Mouse (Mus musculus) lung, adult 2 months (tissue): ENCODE results near the gene Birc3. TPM values are rescaled to one million over a fixed set of nuclear protein-coding genes. Genes with fewer than 3 reads are reported as not detected.
"Not testable (repeated sequence)": the region's sequence is repeated elsewhere in the genome, so short reads cannot be mapped to it uniquely, and the experiment has no call there.

Experiments
- DNase-seq: peaks from one replicate; pipeline ENCODE4 v3.0.0; 2022
- H3K4me1 ChIP-seq: fragments of 200-500 bp; 2 replicates; pipeline ENCODE4 v1.6.1; 2011; ENCODE audit warnings: low read length; ENCODE audit not compliant: control insufficient read depth, insufficient read depth
- H3K4me3 ChIP-seq: fragments of 200-500 bp; replicated peaks from 2 replicates; pipeline ENCODE3; 2011; ENCODE audit warnings: low read depth, mild to moderate bottlenecking, control low read depth, low read length; ENCODE audit errors: extremely low read depth
- CTCF ChIP-seq: fragments of 200-500 bp; IDR thresholded peaks from 2 replicates; pipeline ENCODE4 v1.5.1; 2011; ENCODE audit warnings: mild to moderate bottlenecking, low read length, control low read depth; ENCODE audit not compliant: insufficient read depth
- POLR2A ChIP-seq: fragments of 200-500 bp; IDR thresholded peaks from 2 replicates; pipeline ENCODE4 v1.6.1; 2011; ENCODE audit warnings: low read depth, mild to moderate bottlenecking, control low read depth, low read length, borderline replicate concordance; ENCODE audit errors: extremely low read depth
- whole genome bisulfite sequencing: fragments of 180-500 bp; shearing (Covaris S2); methylation state at CpG from one replicate; pipeline ENCODE4 v1.1.7; 2018; 5-methylcytosine and 5-hydroxymethylcytosine counted together
- polyA plus RNA-seq: library from polyadenylated mRNA; depleted of rRNA; stranded (reverse); fragments of >200 nt; gene quantifications from 2 replicates; pipeline ENCODE4 v1.2.3, GENCODE M21; 2012

Birc3 gene
- polyA plus RNA-seq, 1 experiment: 25.6 TPM

DNA sequence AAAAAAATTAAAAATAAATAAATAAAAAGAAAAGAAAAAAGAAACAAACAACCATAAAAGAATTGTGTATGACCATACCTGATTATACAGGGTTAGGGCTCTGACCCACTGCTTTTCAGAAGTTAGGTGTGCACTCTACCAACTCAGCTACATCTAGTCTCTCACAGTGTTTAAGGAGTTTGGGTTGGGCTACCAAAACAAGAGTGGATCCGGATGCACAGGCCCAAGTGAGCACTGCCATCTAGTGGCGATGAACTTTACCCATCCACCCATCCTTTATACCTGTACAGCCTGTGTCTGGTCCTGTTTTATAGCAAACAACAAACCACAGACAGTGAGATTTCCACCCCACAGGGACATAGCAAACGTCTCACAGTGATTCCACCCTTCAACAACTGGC, 24.5 kb upstream of the Birc3 start:
- 1% methylated on average over 3 of the region's 3 CpGs for WGBS
- Histone ChIP-seq H3K4me3 (no peak overlapping the region), H3K4me1 (no peaks in the 10 kb centered on the region; the same call in 1 of the 2 replicates)
- DNase-seq: peak; percentile 72
- peak; percentile 94 for TF ChIP-seq CTCF
- no peak for TF ChIP-seq POLR2A

DNA sequence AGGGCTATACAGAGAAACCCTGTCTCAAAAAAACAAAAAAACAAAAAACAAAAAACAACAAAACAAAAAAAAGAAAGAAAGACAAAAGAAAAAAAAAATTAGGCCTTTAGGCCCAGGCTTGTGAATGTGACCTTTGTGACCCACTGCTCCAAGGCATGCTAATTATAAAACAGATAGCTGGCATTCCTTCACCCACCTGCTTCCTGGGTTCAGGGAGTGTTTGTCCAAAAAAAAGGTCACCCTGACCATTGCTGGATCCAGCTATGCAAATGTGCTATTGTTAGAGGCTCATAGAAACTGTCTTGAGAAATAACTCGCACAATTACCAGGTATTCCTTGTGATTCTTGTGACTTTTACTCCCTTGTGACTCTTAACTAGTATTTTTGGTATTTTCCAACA, 18.8 kb upstream of the Birc3 start:
- DNase-seq: not testable (repeated sequence)
- WGBS: 93% methylated on average over 1 of the region's 1 CpGs

DNA sequence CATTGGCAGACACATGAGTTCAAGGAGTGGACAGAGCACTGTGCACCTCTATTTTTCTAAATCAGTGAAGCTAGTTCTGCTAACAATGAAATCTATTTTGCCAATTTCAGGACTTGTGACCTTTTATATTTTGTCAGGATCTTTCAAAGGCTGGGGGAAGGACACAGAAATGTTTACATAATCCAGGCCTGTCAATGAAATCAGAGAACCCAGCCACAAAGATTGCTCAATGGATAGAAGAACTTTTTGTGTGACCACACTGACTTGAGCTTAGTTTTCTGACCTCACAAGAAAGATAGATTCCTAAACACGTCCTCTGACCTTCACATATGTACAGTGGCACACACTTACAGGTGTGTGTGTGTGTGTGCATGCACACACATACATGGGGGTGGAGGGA, 18.2 kb upstream of the Birc3 start:
- whole genome bisulfite sequencing: 62% methylated on average over 1 of the region's 1 CpGs
- DNase-seq: no peak
- TF ChIP-seq CTCF: no peak
- no peak for TF ChIP-seq POLR2A
- no peak overlapping the region for H3K4me3 ChIP-seq
- no peaks in the 10 kb centered on the region for H3K4me1 ChIP-seq

More for the DNA sequence above, 18.8 kb upstream of the Birc3 start:
- not testable (repeated sequence) for H3K4me1 ChIP-seq, H3K4me3 ChIP-seq

DNA sequence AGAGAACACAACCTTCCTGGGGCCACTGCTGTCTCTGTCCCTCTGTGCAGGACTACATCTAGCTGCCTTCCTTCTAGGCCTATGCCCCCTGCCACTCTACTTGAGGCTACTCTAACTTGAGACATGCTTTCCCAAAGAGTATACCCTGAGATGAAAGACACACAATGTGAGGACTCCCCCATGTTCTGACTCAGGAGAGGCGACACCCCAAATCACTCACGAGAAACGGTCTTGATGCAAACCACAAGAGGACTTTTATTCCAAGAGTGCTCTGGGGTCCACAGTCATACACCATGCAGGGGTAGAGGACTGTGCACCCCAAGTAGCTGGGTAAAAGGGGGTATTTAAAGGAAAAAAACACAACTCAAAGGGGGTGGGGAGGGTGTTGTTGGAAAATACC, 11.4 kb upstream of the Birc3 start:
- no peak for TF ChIP-seq CTCF
- TF ChIP-seq POLR2A: no peak
- DNase-seq: no peak
- no peaks in the 10 kb centered on the region for H3K4me1 ChIP-seq
- H3K4me3 ChIP-seq: no peak overlapping the region
- 96% methylated on average over 3 of the region's 3 CpGs for WGBS

DNA sequence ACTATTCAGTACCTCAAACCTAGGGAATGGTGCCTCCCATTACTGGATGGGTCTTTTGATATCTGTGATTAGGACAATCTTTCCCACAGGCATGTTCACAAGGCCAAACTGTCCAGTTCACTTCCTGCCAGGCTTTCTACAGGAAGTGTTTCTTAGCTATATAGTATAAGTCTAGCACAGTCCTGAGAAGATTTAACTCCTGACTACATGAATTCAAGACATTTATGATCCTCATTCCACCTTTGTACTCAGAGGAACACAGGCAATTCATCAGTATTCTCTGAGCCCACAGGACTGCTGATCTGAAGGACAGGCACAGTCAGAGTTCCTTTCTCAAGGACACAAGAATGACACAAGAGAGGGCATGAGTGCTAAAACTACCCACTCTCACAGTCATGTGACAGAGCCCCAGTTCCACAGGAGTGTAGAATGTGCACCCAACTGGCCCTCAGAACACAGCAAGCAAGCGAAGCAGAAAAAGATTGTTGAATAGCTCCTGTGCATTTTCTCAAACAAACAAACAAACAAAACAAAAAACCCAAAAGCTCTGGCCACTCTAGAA, 9.4 kb upstream of the Birc3 start:
- 90% methylated on average over 1 of the region's 1 CpGs for WGBS
- TF ChIP-seq POLR2A (no peak), CTCF (no peak)
- no peak overlapping the region for H3K4me3 ChIP-seq
- no peak for DNase-seq
- no peaks in the 10 kb centered on the region for H3K4me1 ChIP-seq

DNA sequence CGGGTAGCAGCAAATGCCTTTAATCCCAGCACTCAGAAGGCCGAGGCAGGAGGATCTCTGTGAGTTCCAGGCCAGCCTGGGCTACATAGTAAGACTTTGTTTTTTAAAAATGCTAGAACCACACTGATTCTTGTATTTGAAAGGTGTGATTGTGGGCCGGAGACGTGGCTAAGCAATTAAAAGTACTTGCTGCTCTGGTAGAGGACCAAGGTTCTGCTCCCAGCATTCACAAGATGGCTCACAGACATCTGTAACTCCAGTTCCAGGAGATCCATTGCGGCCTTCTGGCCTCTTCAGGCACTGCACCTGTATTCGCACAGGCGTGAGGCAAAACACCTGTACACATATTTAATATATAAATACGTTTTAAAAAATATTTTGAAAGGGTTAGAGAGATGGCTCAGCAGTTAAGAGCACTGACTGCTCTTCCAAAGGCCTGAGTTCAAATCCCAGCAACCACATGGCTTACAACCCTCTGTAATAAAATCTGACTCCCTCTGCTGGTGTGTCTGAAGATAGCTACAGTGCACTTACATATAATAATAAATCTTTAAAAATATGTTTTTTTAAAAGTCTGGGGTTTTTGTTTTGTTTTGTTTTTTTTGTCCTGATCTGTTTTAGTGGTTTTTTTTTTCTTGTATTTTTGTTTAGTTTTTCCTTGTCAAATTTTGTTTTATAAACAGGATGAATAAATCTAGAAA, 675 bp upstream of the Birc3 start:
- no peak for TF ChIP-seq CTCF
- no peak for TF ChIP-seq POLR2A
- 88% methylated on average over 8 of the region's 8 CpGs for WGBS
- H3K4me3 ChIP-seq: peak overlapping the region; percentile 82
- DNase-seq: peak; percentile 16
- H3K4me1 ChIP-seq: peaks cover 18% of the 10 kb centered on the region

DNA sequence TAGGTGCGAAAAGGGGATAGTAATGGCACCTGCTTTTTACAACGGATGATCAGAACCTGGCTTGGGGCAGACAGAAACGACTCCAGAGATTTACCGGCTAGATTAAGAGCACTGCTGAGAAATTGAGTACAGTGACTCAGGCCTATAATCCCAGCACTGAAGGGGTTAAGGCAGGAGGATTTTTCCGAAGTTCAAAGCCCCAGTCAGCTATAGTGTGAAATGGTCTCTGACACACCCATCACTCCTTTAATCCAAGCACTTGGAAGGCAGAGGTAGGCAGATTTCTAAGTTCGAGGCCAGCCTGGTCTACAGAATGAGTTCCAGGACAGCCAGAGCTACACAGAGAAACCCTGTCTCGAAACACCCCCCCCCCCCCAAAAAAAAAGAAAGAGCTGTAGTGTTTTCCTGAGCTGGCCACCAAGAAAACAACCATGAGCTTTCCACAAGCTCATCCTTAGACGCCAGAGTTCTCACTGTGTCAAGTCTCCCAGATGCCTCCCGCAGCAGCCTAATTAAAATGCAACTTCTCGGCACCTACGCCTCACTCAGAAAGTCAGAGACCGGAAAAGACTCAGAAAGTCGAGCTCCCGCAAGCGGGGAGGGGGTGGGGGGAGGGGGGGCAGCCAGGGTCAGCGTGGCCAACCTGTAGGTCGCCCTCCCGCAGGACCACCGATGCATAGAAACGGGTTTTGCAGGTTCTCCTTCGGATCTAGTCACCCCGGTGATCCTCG, 777 bp downstream of the Birc3 start:
- Histone ChIP-seq H3K4me3 (peak overlapping the region; percentile 82), H3K4me1 (peaks cover 28% of the 10 kb centered on the region)
- no peak for DNase-seq
- WGBS: 14% methylated on average over 22 of the region's 23 CpGs
- no peak for TF ChIP-seq CTCF
- no peak for TF ChIP-seq POLR2A

DNA sequence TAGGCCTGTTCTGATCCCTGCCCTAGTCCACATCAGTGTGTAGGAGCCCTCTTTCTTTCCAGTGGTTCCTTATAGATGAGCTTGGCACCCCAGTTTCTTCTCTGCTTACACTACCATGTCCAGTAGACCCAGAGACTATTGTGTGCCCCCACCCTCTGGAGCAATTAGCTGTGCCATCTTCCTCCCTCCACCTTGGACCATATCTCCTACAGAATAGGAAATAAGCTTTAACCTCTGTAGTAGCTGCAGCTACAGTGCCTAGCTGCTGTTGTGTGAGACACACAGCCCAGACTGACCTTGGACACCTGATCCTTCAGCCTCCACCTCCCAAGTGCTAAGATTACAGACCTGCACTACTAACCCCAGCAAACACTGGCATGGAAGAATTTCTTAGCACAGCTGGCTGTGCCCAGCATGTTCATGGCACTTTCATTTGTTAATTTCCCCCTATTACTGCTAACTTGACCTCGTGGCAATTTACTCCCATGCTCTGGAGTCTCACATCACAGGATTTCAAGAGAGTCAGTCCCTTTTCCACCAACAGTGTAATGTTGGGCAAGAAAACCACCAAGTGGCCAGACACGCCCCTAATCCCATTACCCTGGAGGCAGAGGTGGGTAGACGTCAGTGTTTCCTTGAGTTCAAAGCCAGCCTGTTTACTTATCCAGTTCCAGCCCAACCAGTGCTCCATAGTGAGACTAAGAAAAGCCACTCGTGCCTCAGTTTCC, 1.5 kb downstream of the Birc3 start:
- peak; percentile 56 for DNase-seq
- peak overlapping the region; percentile 45 for H3K4me3 ChIP-seq

DNA sequence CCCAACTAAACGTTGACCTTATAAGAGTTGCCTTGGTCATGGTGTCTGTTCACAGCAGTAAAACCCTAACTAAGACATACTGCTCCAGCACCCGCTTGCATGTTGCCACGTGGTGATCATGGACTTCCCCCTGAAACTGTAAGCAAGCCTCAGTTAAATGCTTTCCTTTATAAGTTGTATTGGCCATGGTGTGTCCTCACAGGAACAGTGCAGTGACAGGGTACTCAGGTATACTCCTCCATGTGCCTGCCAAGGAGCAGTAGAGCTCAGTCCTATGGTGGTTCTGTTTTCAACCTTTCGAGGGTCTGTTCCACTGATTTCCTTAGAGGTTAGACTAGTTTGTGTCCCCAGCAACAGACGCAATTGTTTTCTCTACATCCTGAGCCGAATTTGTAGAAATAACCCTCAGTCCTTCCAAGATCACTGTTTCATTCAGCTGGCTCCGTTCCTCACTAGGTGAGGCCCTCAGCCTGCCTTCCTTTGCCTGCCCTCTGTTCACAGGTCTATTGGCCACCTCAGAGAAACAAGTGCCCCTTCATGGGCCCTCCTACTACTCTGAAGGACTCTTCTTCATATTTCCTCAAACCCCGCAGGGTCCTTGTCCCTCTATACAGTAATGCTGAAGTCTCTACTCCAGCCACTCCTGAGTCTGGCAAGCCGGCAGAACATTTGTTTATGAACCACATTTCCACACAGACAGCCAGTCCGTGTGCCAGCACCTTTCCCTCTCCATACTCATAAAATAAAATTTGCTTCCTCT, 2.2 kb downstream of the Birc3 start:
- H3K4me1 ChIP-seq: peaks cover 28% of the 10 kb centered on the region
- H3K4me3 ChIP-seq: peak overlapping the region; percentile 14
- 51% methylated on average over 10 of the region's 10 CpGs for WGBS
- TF ChIP-seq CTCF (no peak), POLR2A (no peak)
- DNase-seq: peak; percentile 12

More for the DNA sequence above, 1.5 kb downstream of the Birc3 start:
- 32% methylated on average over 4 of the region's 4 CpGs for WGBS
- peaks cover 28% of the 10 kb centered on the region for H3K4me1 ChIP-seq
- no peak for TF ChIP-seq CTCF
- no peak for TF ChIP-seq POLR2A
